Mouse (Mus musculus): ENCODE measurements at regions not wholly inside any gene's neighbourhood (a gene's known extent, or its start where the extent isn't known, plus 50 kb on each side); places are given as distances from the start of the nearest gene placed in this dataset.
A peak's percentile ranks its signal among the peaks of the same experiment; 100 is the strongest.

GRCm38 (mm10) chr1:185519811-185520210 lies 65.2 kb downstream of the Slc30a10 start:
- no peak for DNase-seq (ENCODE audit: low spot score)

GRCm38 (mm10) chr1:185524020-185524419 lies 69.4 kb downstream of the Slc30a10 start:
- DNase-seq (ENCODE audit: low spot score): no peak

GRCm38 (mm10) chr1:185533471-185533870 lies 78.8 kb downstream of the Slc30a10 start:
- no peak for DNase-seq (ENCODE audit: low spot score)

- DNase-seq (ENCODE audit: low spot score): no peak
Observed at GRCm38 (mm10) chr1:185534129-185534528, 79.5 kb downstream of the Slc30a10 start.

- no peak for DNase-seq (ENCODE audit: low spot score)
Observed at GRCm38 (mm10) chr1:185535321-185535720, 80.7 kb downstream of the Slc30a10 start.

- DNase-seq (ENCODE audit: low spot score): no peak
Observed at GRCm38 (mm10) chr1:185537236-185537635, 82.6 kb downstream of the Slc30a10 start.

- no peak for DNase-seq (ENCODE audit: low spot score)
Observed at GRCm38 (mm10) chr1:185539458-185539857, 84.8 kb downstream of the Slc30a10 start.

GRCm38 (mm10) chr1:185546346-185546745 lies 91.7 kb downstream of the Slc30a10 start:
- DNase-seq (ENCODE audit: low spot score): peak; percentile 2

GRCm38 (mm10) chr1:185572761-185573530 lies 118.3 kb downstream of the Slc30a10 start:
- no peak for DNase-seq (ENCODE audit: low spot score)

GRCm38 (mm10) chr1:185574978-185575377 lies 120.3 kb downstream of the Slc30a10 start:
- DNase-seq (ENCODE audit: low spot score): no peak

- DNase-seq (ENCODE audit: low spot score): no peak
Observed at GRCm38 (mm10) chr1:185579824-185580223, 125.2 kb downstream of the Slc30a10 start.

GRCm38 (mm10) chr1:185585191-185585870 lies 130.7 kb downstream of the Slc30a10 start:
- no peak for DNase-seq (ENCODE audit: low spot score)

GRCm38 (mm10) chr1:185587671-185588347 lies 133.2 kb downstream of the Slc30a10 start:
- no peak for DNase-seq (ENCODE audit: low spot score)

- no peak for DNase-seq (ENCODE audit: low spot score)
Observed at GRCm38 (mm10) chr1:185588348-185588719, 133.7 kb downstream of the Slc30a10 start.

GRCm38 (mm10) chr1:185596815-185597214 lies 142.2 kb downstream of the Slc30a10 start:
- DNase-seq (ENCODE audit: low spot score): no peak

GRCm38 (mm10) chr1:185598514-185598913 lies 143.9 kb downstream of the Slc30a10 start:
- no peak for DNase-seq (ENCODE audit: low spot score)

GRCm38 (mm10) chr1:185601166-185601565 lies 146.5 kb downstream of the Slc30a10 start:
- DNase-seq (ENCODE audit: low spot score): no peak

- DNase-seq (ENCODE audit: low spot score): no peak
Observed at GRCm38 (mm10) chr1:185605996-185606395, 151.3 kb downstream of the Slc30a10 start.

- no peak for DNase-seq (ENCODE audit: low spot score)
Observed at GRCm38 (mm10) chr1:185607611-185608010, 153.0 kb downstream of the Slc30a10 start.

GRCm38 (mm10) chr1:185608440-185608839 lies 153.8 kb downstream of the Slc30a10 start:
- DNase-seq (ENCODE audit: low spot score): no peak

- DNase-seq (ENCODE audit: low spot score): no peak
Observed at GRCm38 (mm10) chr1:185610586-185610985, 155.9 kb downstream of the Slc30a10 start.

GRCm38 (mm10) chr1:185615819-185616429 lies 161.3 kb downstream of the Slc30a10 start:
- DNase-seq (ENCODE audit: low spot score): peak; percentile 4

Measured in yolk sac, embryonic 10.5 days (tissue).